Mouse (Mus musculus): ENCODE data around the gene Ltbp1.

GRCm38 (mm10) chr17:75345116-75345515, 339.7 kb downstream of the Ltbp1 start:
- TF ChIP-seq CTCF (IDR thresholded peaks at IDR 0.05; ENCODE audit: extremely low read depth, insufficient read depth, low read length) (no peak), POLR2A (IDR thresholded peaks at IDR 0.05; ENCODE audit: extremely low read depth, insufficient read depth, low read length) (no peak)
